Mouse (Mus musculus) embryonic facial prominence, embryonic 13.5 days (tissue): ENCODE measurements around the gene Olfr1373. TPM values are rescaled to one million over a fixed set of nuclear protein-coding genes. Genes with fewer than 3 reads are reported as not detected.
"Not testable (repeated sequence)": the region's sequence is repeated elsewhere in the genome, so short reads cannot be mapped to it uniquely, and the experiment has no call there.

Experiments used
- ATAC-seq: fragments of 200-750 bp; cut with Nextera tagmentation; 2 replicates; pipeline ENCODE4 v1.8.0; 2017; ENCODE audit warnings: low read depth; ENCODE audit not compliant: insufficient number of reproducible peaks, insufficient read depth, low FRiP score, low TSS enrichment
- H3K27ac ChIP-seq: fragments of 300-500 bp; sonication (generic); 2 replicates; pipeline ENCODE4 v1.5.1; 2015; ENCODE audit warnings: moderate library complexity, mild to moderate bottlenecking, inconsistent platforms
- H3K27me3 ChIP-seq: fragments of 300-500 bp; sonication (generic); 2 replicates; pipeline ENCODE4 v1.6.1; 2015; ENCODE audit warnings: mild to moderate bottlenecking, inconsistent platforms
- H3K36me3 ChIP-seq: fragments of 300-500 bp; sonication (generic); 2 replicates; pipeline ENCODE4 v1.6.1; 2015; ENCODE audit warnings: mild to moderate bottlenecking, inconsistent platforms
- H3K4me1 ChIP-seq: fragments of 300-500 bp; sonication (generic); 2 replicates; pipeline ENCODE4 v1.6.1; 2015; ENCODE audit warnings: inconsistent platforms
- H3K4me2 ChIP-seq: fragments of 300-500 bp; sonication (generic); 2 replicates; pipeline ENCODE4 v1.6.1; 2015; ENCODE audit warnings: moderate library complexity, mild to moderate bottlenecking, inconsistent platforms
- H3K4me3 ChIP-seq: fragments of 300-500 bp; sonication (generic); 2 replicates; pipeline ENCODE4 v1.5.1; 2015; ENCODE audit warnings: mild to moderate bottlenecking, inconsistent platforms
- H3K9ac ChIP-seq: fragments of 300-500 bp; sonication (generic); 2 replicates; pipeline ENCODE4 v1.6.1; 2015; ENCODE audit warnings: mild to moderate bottlenecking, inconsistent platforms
- H3K9me3 ChIP-seq: fragments of 300-500 bp; sonication (generic); 2 replicates; pipeline ENCODE4 v1.6.1; 2016; ENCODE audit warnings: inconsistent platforms
- WGBS: fragments of 180-500 bp; shearing (Covaris S2); methylation state at CpG from one replicate; pipeline ENCODE4 v1.1.7; 2015; ENCODE audit warnings: mixed read lengths; 5-methylcytosine and 5-hydroxymethylcytosine counted together
- polyA plus RNA-seq: library from polyadenylated mRNA; unstranded; fragments of >200 nt; fragmentation: Nextera tagmentation; extraction: Ambion mirVana; gene quantifications from 2 replicates; pipeline ENCODE4 v1.2.1, GENCODE M21; 2015

The Olfr1373 gene
- polyA plus RNA-seq = not detected in 2 replicates

GRCm38 (mm10) chr11:52145428-52145827 lies at the start of gene Olfr1373:
Olfr1373 (minus strand) TSS chr11:52145528.
- H3K27ac ChIP-seq, H3K36me3 ChIP-seq, H3K9me3 ChIP-seq, H3K4me1 ChIP-seq, H3K4me2 ChIP-seq, ATAC-seq, H3K4me3 ChIP-seq, H3K27me3 ChIP-seq, H3K9ac ChIP-seq: not testable (repeated sequence)
- WGBS = 71% methylated on average over 1 of the region's 1 CpGs

- ATAC-seq, H3K27me3 ChIP-seq, H3K36me3 ChIP-seq, H3K9ac ChIP-seq, H3K4me2 ChIP-seq, H3K4me3 ChIP-seq, H3K27ac ChIP-seq, H3K9me3 ChIP-seq, H3K4me1 ChIP-seq: not testable (repeated sequence)
- WGBS = 87% methylated on average over 4 of the region's 4 CpGs
Measured at GRCm38 (mm10) chr11:52180651-52181050, 35.3 kb upstream of the Olfr1373 start.

GRCm38 (mm10) chr11:52179897-52180296 lies 34.6 kb upstream of the Olfr1373 start:
- WGBS = 90% methylated on average over 2 of the region's 3 CpGs

DNA sequence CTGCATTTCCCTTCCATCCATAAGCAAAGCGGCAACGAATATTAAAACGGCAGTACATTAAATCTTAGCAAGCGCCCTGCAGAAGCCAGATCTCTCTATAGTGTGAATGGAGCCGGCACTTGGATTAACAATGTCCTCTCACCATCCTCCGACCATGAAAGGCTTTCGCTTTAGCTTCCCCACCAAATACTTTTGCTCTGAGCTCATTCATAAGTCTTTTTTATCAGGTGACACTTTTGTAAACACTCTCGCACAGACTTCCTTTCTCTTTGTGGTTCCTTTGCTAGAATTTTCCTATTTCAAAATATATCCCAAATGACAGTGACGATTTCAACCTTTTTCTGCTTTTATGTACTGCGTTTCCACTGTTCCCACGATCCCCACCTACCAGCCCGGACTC lies 23.1 kb upstream of the Olfr1373 start:
- H3K4me1 ChIP-seq = peaks cover 10% of the 10 kb centered on the region; the same call in 1 of the 2 replicates
- H3K27ac ChIP-seq = no peak overlapping the region
- H3K9me3 ChIP-seq = no peaks in the 10 kb centered on the region
- peaks cover 74% of the 10 kb centered on the region for H3K27me3 ChIP-seq
- 21% methylated on average over 12 of the region's 12 CpGs for WGBS
- no peaks in the 10 kb centered on the region for H3K36me3 ChIP-seq
- 0 out of 2 replicates have a peak overlapping the region, but pooled peaks have one; percentile 54 for H3K9ac ChIP-seq
- H3K4me3 ChIP-seq = peak overlapping the region; percentile 45
- peak overlapping the region; percentile 69 for H3K4me2 ChIP-seq
- no peak for ATAC-seq

More at GRCm38 (mm10) chr11:52179897-52180296, 34.6 kb upstream of the Olfr1373 start:
- not testable (repeated sequence) for H3K4me3 ChIP-seq, H3K36me3 ChIP-seq, H3K9me3 ChIP-seq, H3K4me1 ChIP-seq, ATAC-seq, H3K27me3 ChIP-seq, H3K27ac ChIP-seq, H3K9ac ChIP-seq, H3K4me2 ChIP-seq

- not testable (repeated sequence) for H3K36me3 ChIP-seq, H3K4me1 ChIP-seq, H3K9me3 ChIP-seq, H3K27ac ChIP-seq
- Histone ChIP-seq H3K27me3 (peaks cover 78% of the 10 kb centered on the region), H3K4me3 (peak overlapping the region; percentile 45), H3K9ac (peak overlapping the region; percentile 54; the same call in 1 of the 2 replicates), H3K4me2 (peak overlapping the region; percentile 69)
- 0 out of 2 replicates have a peak, but pooled peaks have one; percentile 10 for ATAC-seq
- WGBS = under 1% methylated on average over 41 of the region's 42 CpGs
Measured at GRCm38 (mm10) chr11:52167901-52168302, 22.6 kb upstream of the Olfr1373 start.

- H3K9me3 ChIP-seq = no peaks in the 10 kb centered on the region
- no peak overlapping the region for H3K27ac ChIP-seq
- peak overlapping the region; percentile 27; the same call in 1 of the 2 replicates for H3K4me2 ChIP-seq
- no peak overlapping the region for H3K9ac ChIP-seq
- no peak for ATAC-seq
- H3K4me3 ChIP-seq = peak overlapping the region; percentile 13; the same call in 1 of the 2 replicates
- H3K27me3 ChIP-seq = peaks cover 73% of the 10 kb centered on the region
- no peaks in the 10 kb centered on the region for H3K36me3 ChIP-seq
- H3K4me1 ChIP-seq = peaks cover 10% of the 10 kb centered on the region; the same call in 1 of the 2 replicates
- 2% methylated on average over 21 of the region's 21 CpGs for WGBS
Measured at GRCm38 (mm10) chr11:52167126-52167525, 21.8 kb upstream of the Olfr1373 start.

GRCm38 (mm10) chr11:52163926-52164325 lies 18.6 kb upstream of the Olfr1373 start:
- H3K9me3 ChIP-seq = no peaks in the 10 kb centered on the region

DNA sequence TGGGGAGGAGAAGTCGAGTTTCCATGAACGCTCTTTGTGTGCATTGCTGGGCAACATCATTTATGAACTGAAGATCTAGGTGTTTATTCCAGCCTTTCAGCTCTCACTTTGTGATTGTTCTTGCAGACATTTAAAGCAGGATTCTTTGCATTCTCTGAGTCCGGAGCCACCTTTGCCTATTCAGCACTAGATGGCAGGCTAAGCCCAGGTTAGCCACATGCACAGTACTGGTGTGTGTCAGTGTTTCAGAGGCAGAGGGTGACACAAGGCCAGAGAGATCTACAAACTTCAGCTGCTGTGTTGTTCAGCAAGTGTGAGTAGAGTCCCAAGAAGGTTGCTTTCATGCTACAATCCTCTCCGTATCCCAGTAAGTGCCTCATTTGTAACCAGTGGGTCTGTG lies 1.7 kb downstream of the Olfr1373 start:
- not testable (repeated sequence) for H3K27ac ChIP-seq, H3K4me2 ChIP-seq, H3K4me1 ChIP-seq, H3K9ac ChIP-seq, H3K9me3 ChIP-seq, H3K36me3 ChIP-seq, H3K27me3 ChIP-seq, ATAC-seq, H3K4me3 ChIP-seq
- WGBS = 41% methylated on average over 4 of the region's 4 CpGs

More at GRCm38 (mm10) chr11:52163926-52164325, 18.6 kb upstream of the Olfr1373 start:
- no peak for ATAC-seq
- H3K4me1 ChIP-seq = peaks cover 10% of the 10 kb centered on the region; the same call in 1 of the 2 replicates
- no peak overlapping the region for H3K4me2 ChIP-seq
- no peak overlapping the region for H3K4me3 ChIP-seq
- 34% methylated on average over 10 of the region's 10 CpGs for WGBS
- no peak overlapping the region for H3K27ac ChIP-seq
- H3K27me3 ChIP-seq = peaks cover 49% of the 10 kb centered on the region
- no peak overlapping the region for H3K9ac ChIP-seq
- no peaks in the 10 kb centered on the region for H3K36me3 ChIP-seq

DNA sequence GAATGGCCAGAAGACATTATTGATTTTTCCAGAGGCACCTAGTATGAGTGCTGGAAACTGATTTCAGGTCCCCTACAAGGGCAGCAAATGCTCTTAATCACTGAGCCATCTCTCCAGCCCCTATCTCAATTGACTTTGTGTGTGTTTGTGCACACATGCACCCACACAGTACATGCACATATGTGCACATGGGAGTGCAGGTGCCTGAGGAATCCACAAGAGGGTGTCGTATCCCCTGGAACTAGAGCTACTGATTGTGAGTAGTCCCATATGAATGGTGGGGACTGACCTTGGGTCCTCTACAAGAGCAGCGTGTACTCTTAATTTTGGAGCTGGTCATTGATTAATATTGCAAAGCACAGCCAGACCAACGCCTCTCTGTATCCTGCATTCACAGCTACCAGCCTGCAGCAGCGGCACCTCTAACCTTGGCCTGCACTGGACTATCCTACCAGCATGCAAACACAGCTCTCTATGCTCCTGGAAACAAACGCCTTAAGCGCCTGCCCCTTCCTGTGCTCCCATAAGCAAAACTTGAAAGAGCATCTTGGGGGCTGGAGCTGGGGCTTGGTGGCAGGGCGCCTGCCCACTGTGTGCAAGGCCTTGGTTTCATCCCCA lies 14.8 kb downstream of the Olfr1373 start:
- 0 out of 2 replicates have a peak, but pooled peaks have one; percentile 15 for ATAC-seq
- 85% methylated on average over 7 of the region's 7 CpGs for WGBS
- Histone ChIP-seq H3K9ac (no peak overlapping the region), H3K27me3 (no peaks in the 10 kb centered on the region), H3K27ac (no peak overlapping the region), H3K4me3 (no peak overlapping the region), H3K4me2 (no peak overlapping the region), H3K36me3 (peaks cover 12% of the 10 kb centered on the region; the same call in 1 of the 2 replicates), H3K9me3 (peaks cover 9% of the 10 kb centered on the region), H3K4me1 (no peaks in the 10 kb centered on the region)

GRCm38 (mm10) chr11:52129621-52130450 lies 15.5 kb downstream of the Olfr1373 start:
- no peak overlapping the region for H3K4me2 ChIP-seq
- H3K4me1 ChIP-seq = no peaks in the 10 kb centered on the region
- H3K36me3 ChIP-seq = peaks cover 19% of the 10 kb centered on the region
- WGBS = 72% methylated on average over 10 of the region's 10 CpGs
- H3K9me3 ChIP-seq = peaks cover 2% of the 10 kb centered on the region
- ATAC-seq = 0 out of 2 replicates have a peak, but pooled peaks have one; percentile 6
- no peak overlapping the region for H3K9ac ChIP-seq
- peak overlapping the region; percentile 13 for H3K27ac ChIP-seq
- H3K27me3 ChIP-seq = no peaks in the 10 kb centered on the region
- no peak overlapping the region for H3K4me3 ChIP-seq

GRCm38 (mm10) chr11:52129171-52129570 lies 16.2 kb downstream of the Olfr1373 start:
- no peaks in the 10 kb centered on the region for H3K4me1 ChIP-seq
- no peak overlapping the region for H3K4me3 ChIP-seq
- no peak overlapping the region for H3K9ac ChIP-seq
- ATAC-seq = 0 out of 2 replicates have a peak, but pooled peaks have one; percentile 7
- H3K9me3 ChIP-seq = no peaks in the 10 kb centered on the region; the same call in 1 of the 2 replicates
- H3K4me2 ChIP-seq = no peak overlapping the region
- no peaks in the 10 kb centered on the region for H3K27me3 ChIP-seq
- WGBS = 29% methylated on average over 3 of the region's 3 CpGs
- peaks cover 25% of the 10 kb centered on the region for H3K36me3 ChIP-seq
- H3K27ac ChIP-seq = peak overlapping the region; percentile 13; the same call in 1 of the 2 replicates
